Mouse (Mus musculus) ES-E14 (cell line): ENCODE measurements around the gene Snrpf. TPM values are rescaled to one million over a fixed set of nuclear protein-coding genes. Genes with fewer than 3 reads are reported as not detected.

Source experiments
- DNase-seq: peaks from one replicate; pipeline ENCODE4 v3.0.0-alpha.2; 2013; ENCODE audit warnings: low read depth, low spot score
- H3K27ac ChIP-seq: 2 replicates; pipeline ENCODE4 v1.5.1; 2012; ENCODE audit warnings: low read depth, mild to moderate bottlenecking, low read length, moderate library complexity, mixed read lengths; ENCODE audit not compliant: poor library complexity, insufficient read depth, severe bottlenecking
- H3K36me3 ChIP-seq: 2 replicates; pipeline ENCODE4 v1.6.1; 2012; ENCODE audit warnings: mild to moderate bottlenecking, low read length, moderate library complexity, mixed read lengths; ENCODE audit not compliant: control insufficient read depth, poor library complexity, insufficient read depth, severe bottlenecking
- H3K4me1 ChIP-seq, 2 experiments: fragments of 150-350 bp in 1 of 2; sonication (generic) in 1 of 2; 2 replicates each; pipeline ENCODE4 v1.6.1; 2012; ENCODE audit warnings: low read length in 2 of 2, mild to moderate bottlenecking in 1 of 2, mixed read lengths in 1 of 2; ENCODE audit not compliant: control insufficient read depth in 2 of 2, insufficient read depth in 2 of 2, poor library complexity in 1 of 2
- H3K4me3 ChIP-seq, 2 experiments: fragments of 150-350 bp in 1 of 2; sonication (generic) in 1 of 2; 2 replicates each; pipeline ENCODE4 v1.5.1; 2012; ENCODE audit warnings: low read length in 2 of 2, low read depth in 1 of 2, mild to moderate bottlenecking in 1 of 2, mixed read lengths in 1 of 2; ENCODE audit not compliant: insufficient read depth in 1 of 2, poor library complexity in 1 of 2, severe bottlenecking in 1 of 2
- H3K9ac ChIP-seq: 2 replicates; pipeline ENCODE4 v1.6.1; 2012; ENCODE audit warnings: low read depth, mild to moderate bottlenecking, low read length, mixed read lengths; ENCODE audit not compliant: poor library complexity, insufficient read depth, severe bottlenecking
- H3K9me3 ChIP-seq: fragments of 150-350 bp; sonication (generic); 2 replicates; pipeline ENCODE4 v1.6.1; 2012; ENCODE audit warnings: low read depth, mild to moderate bottlenecking, low read length; ENCODE audit not compliant: control insufficient read depth, insufficient read depth
- CHD2 ChIP-seq: IDR thresholded peaks from 2 replicates; pipeline ENCODE4 v1.6.1; 2014; ENCODE audit warnings: mild to moderate bottlenecking, low read depth, low read length, inconsistent platforms
- HCFC1 ChIP-seq: IDR thresholded peaks from 2 replicates; pipeline ENCODE4 v1.6.1; 2012; ENCODE audit warnings: low read length, inconsistent platforms, borderline replicate concordance; ENCODE audit not compliant: insufficient read depth
- MAFK ChIP-seq: IDR thresholded peaks from 2 replicates; pipeline ENCODE4 v1.6.1; 2014; ENCODE audit warnings: mild to moderate bottlenecking, low read depth, low read length, inconsistent platforms; ENCODE audit not compliant: insufficient read depth
- ZC3H11A ChIP-seq: IDR thresholded peaks from 2 replicates; pipeline ENCODE4 v1.6.1; 2012; ENCODE audit warnings: low read depth, mild to moderate bottlenecking, inconsistent platforms, low read length, borderline replicate concordance
- ZNF384 ChIP-seq: IDR thresholded peaks from 2 replicates; pipeline ENCODE4 v1.6.1; 2012; ENCODE audit warnings: low read depth, low read length, inconsistent platforms
- in situ Hi-C, 2 experiments: fragments of 600-800 bp; cut with MboI; formaldehyde crosslinking; loops; one replicate each; pipeline ENCODE4 v1.15.1; 2025; ENCODE audit warnings: low sequenced_read_pairs in 2 of 2, inconsistent platforms in 1 of 2; ENCODE audit not compliant: unreplicated experiment in 2 of 2
- total RNA-seq: library from RNA; depleted of rRNA; stranded (reverse); fragments of 300-350 nt; gene quantifications from 2 replicates; pipeline ENCODE4 v1.2.3, GENCODE M21; 2012

Gene Snrpf
- total RNA-seq, 1 experiment, result 103 TPM

DNA sequence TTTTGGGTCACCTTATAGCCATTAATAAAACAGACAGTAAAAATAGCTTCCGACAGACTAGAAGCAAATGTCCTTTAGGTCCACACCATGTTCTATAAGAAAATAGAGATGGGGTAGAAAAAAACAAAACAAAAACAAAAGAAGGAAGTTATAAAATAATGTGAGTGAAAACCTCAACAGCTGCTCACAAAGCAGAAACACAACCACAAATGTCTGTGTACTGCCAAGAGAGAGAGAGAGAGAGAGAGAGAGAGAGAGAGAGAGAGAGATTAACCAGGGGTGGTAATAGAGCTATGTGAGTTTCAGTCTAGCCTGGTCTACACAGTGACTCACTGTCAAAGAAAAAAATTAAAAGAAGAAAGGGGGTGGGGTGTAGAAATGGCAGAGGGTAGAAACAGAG is 47.9 kb downstream of the Snrpf start:
- H3K4me1 ChIP-seq, result peaks cover 0 to 19% of the 10 kb centered on the region in 2 experiments; a peak in 2 of 4 replicates
- in situ Hi-C loops, result no loop called here

DNA sequence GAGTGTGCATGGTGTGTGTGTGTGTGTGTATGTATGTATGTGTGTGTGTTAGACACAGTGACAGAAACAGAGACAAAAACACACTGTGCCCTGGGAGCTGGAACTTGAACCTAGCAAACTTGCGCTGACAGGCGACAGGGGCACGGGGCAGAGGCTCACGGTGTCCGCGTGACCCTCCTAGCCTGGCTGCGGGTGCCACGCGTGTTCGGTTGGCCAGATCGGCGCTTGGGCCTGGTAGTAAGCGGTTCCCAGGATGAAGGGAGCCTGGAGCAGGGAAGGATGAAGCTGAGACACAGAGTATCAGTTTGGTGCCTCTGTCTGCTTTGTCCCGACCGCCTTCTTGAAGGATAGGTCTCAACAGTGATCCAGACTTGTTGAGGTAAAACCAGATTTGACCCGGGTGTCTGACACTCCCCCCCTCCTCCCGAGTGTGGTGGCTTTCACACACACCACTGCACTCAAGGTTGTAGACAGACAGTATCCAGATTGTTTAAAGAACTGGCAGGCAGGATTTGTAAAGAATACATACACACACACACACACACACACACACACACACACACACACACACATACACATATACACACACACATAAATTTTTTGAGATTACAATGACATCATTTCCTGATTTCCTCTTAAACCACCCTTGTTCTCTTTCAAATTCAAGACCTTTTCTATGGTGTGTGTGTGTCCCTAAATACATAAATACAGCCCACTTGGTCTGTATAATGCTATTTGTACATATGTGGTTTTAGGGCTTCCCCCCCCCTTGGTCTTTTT is 48.9 kb downstream of the Snrpf start, which contains the start of gene Ccdc38:
Gene Ccdc38, plus strand, starts transcription at position 202 of the 780 bp plus-strand sequence.
- no peaks in the 10 kb centered on the region for H3K36me3 ChIP-seq
- H3K4me3 ChIP-seq, result peak within 1 kb of the TSS; percentile 37 to 43; a peak in 3 of 4 replicates
- no peak within 1 kb of the TSS for H3K27ac ChIP-seq
- peaks cover 0 to 16% of the 10 kb centered on the region in 2 experiments; a peak in 2 of 4 replicates for H3K4me1 ChIP-seq
- no peaks in the 10 kb centered on the region for H3K9me3 ChIP-seq
- in situ Hi-C loops, result no loop called here
- no peak for DNase-seq
- H3K9ac ChIP-seq, result peak within 1 kb of the TSS; percentile 27; the same call in 1 of the 2 replicates
- TF ChIP-seq CHD2 (no peak), ZC3H11A (no peak), MAFK (no peak)

More for the DNA sequence above, 47.9 kb downstream of the Snrpf start:
- DNase-seq, result no peak
- Histone ChIP-seq H3K9me3 (no peaks in the 10 kb centered on the region), H3K27ac (no peak overlapping the region; the same call in 1 of the 2 replicates), H3K36me3 (no peaks in the 10 kb centered on the region), H3K9ac (no peak overlapping the region), H3K4me3 (no peak overlapping the region)
- TF ChIP-seq ZNF384, result no peak
- TF ChIP-seq MAFK, result no peak
- no peak for TF ChIP-seq CHD2
- TF ChIP-seq ZC3H11A, result no peak
- no peak for TF ChIP-seq HCFC1

DNA sequence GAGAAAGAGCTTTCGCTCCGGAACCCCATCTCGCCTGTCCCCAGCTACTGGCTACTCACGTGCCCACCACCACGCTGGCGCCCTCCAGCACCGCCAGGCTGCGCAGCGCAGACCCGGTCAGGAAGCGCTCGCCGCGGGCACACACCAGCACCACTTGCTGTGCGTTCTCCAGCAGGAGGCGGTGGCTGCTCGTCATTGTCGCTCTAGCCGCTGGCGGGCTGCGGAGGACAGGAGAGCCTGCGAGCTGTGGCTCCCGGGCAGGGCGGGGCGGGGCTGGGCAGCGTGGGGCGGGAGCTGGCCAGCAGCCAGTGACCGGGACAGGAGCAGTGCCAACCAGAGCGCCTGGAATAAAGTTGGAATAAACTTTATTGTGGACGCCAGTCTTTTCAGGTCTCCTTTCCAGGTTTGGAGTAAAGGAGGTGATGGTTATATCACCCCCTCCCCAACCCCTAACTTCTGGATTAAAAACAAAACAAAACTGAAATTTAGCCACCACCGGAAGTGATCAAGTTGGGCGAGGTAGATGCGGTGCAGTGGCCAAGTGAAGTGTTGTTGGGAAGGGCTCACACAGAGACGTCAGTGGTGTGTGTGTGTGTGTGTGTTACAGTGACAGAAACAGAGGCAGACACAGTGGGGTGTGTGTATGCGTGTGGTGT is 49.6 kb downstream of the Snrpf start, which contains the start of gene Amdhd1:
Gene Amdhd1, minus strand, starts transcription at position 259 of the 656 bp plus-strand sequence.
- no peaks in the 10 kb centered on the region for H3K9me3 ChIP-seq
- no peaks in the 10 kb centered on the region for H3K36me3 ChIP-seq
- peaks cover 0 to 16% of the 10 kb centered on the region in 2 experiments; a peak in 2 of 4 replicates for H3K4me1 ChIP-seq
- no peak within 1 kb of the TSS for H3K27ac ChIP-seq
- DNase-seq, result no peak
- peak within 1 kb of the TSS; percentile 27; the same call in 1 of the 2 replicates for H3K9ac ChIP-seq
- in situ Hi-C loops, result no loop called here
- TF ChIP-seq HCFC1, result no peak
- TF ChIP-seq ZNF384, result no peak
- no peak for TF ChIP-seq ZC3H11A
- no peak for TF ChIP-seq MAFK
- TF ChIP-seq CHD2, result no peak
- peak within 1 kb of the TSS; percentile 37 to 43; a peak in 3 of 4 replicates for H3K4me3 ChIP-seq

- H3K27ac ChIP-seq, result no peak overlapping the region
- no peak overlapping the region for H3K9ac ChIP-seq
- H3K9me3 ChIP-seq, result no peaks in the 10 kb centered on the region
- peaks cover 0 to 17% of the 10 kb centered on the region in 2 experiments; a peak in 2 of 4 replicates for H3K4me1 ChIP-seq
- in situ Hi-C loops, result no loop called here
- no peak overlapping the region for H3K4me3 ChIP-seq
- DNase-seq, result no peak
- TF ChIP-seq MAFK (no peak), ZC3H11A (no peak), ZNF384 (no peak), CHD2 (no peak), HCFC1 (no peak)
- H3K36me3 ChIP-seq, result no peaks in the 10 kb centered on the region
Measured at GRCm38 (mm10) chr10:93538818-93539217, 50.7 kb downstream of the Snrpf start.
